ENCODE assay signal across 8 mouse cellular contexts in genomic region chr1:131962606-131963084, GRCm38 (mm10). TPM values are rescaled to one million over a fixed set of nuclear protein-coding genes. Genes with fewer than 3 reads are reported as not detected.
DNase-seq lines count a peak whose midpoint lies in the region; ATAC-seq and TF ChIP-seq lines count a peak whose summit lies in the region.

TSS of gene Slc45a3 (plus strand) at chr1:131962967.

- peak within 1 kb of the TSS; percentile 78 for H3K9ac ChIP-seq in heart, embryonic 14.5 days (ENCODE audit: low read length)

- no peaks in the 10 kb centered on the region for H3K9me3 ChIP-seq in heart, embryonic 14.5 days (ENCODE audit: control insufficient read depth, low read length)

- peak within 1 kb of the TSS; percentile 62 to 83 for H3K4me3 ChIP-seq in heart, embryonic 14.5 days (ENCODE audit: control insufficient read depth in 1 of 2, insufficient read depth in 1 of 2, low read depth in 1 of 2, low read length in 2 of 2)

- TF ChIP-seq CTCF in brain, embryonic 14.5 days (IDR thresholded peaks at IDR 0.05; ENCODE audit: borderline replicate concordance, extremely low read depth, insufficient read depth, insufficient read length), result no peak

- WGBS in heart, embryonic 14.5 days, result under 1% methylated on average over 33 of the region's 35 CpGs

- peaks cover 4 to 12% of the 10 kb centered on the region in 2 experiments; a peak in 2 of 4 replicates for H3K4me1 ChIP-seq in heart, embryonic 14.5 days (ENCODE audit: control insufficient read depth in 2 of 2, insufficient read depth in 2 of 2, low read length in 2 of 2)

- H3K4me2 ChIP-seq in heart, embryonic 14.5 days (ENCODE audit: low read length), result peak within 1 kb of the TSS; percentile 100

- H3K27ac ChIP-seq in heart, embryonic 14.5 days (replicated peaks in 1 of 2; ENCODE audit: control insufficient read depth in 1 of 2, insufficient read depth in 1 of 2, low read depth in 2 of 2, low read length in 2 of 2), result 0 out of 4 replicates have a peak within 1 kb of the TSS, but pooled peaks of 1 of the 2 experiments have one; percentile 1

- peak; percentile 40 for DNase-seq in retina, embryonic 14.5 days (ENCODE audit: low spot score)
- DNase-seq in retina, postnatal 1 day, result no peak
- peak; percentile 67 for DNase-seq in brain, embryonic 14.5 days (ENCODE audit: low read depth)
- DNase-seq in kidney, postnatal 14 days, result peak; percentile 80
- DNase-seq in spleen, postnatal 36 days (ENCODE audit: low spot score in 2 of 2), result no peak
- no peak for DNase-seq in left cerebral cortex, adult 9 months (ENCODE audit: low spot score in 2 of 2)

- ATAC-seq in heart, embryonic 14.5 days (ENCODE audit: insufficient number of reproducible peaks, insufficient read depth, low FRiP score, low read depth), result peak; percentile 48; the same call in 1 of the 2 replicates
- no peak for ATAC-seq in megakaryocyte-erythroid progenitor cell, adult 5-6 weeks (replicated peaks; ENCODE audit: low FRiP score, low TSS enrichment, poor library complexity, severe bottlenecking)

- no peak for TF ChIP-seq POLR2A in brain, embryonic 14.5 days (IDR thresholded peaks at IDR 0.05; ENCODE audit: borderline replicate concordance, extremely low read depth, insufficient read depth, insufficient read length, poor library complexity, severe bottlenecking)

- H3K27me3 ChIP-seq in heart, embryonic 14.5 days (ENCODE audit: control insufficient read depth, insufficient read depth, low read length), result peaks cover 74% of the 10 kb centered on the region

- no peaks in the 10 kb centered on the region for H3K36me3 ChIP-seq in heart, embryonic 14.5 days (ENCODE audit: control insufficient read depth, insufficient read depth, low read length)

RNA-seq across cellular contexts. Expression of gene Slc45a3, which starts in this region (rescaled TPM):
- polyA plus RNA-seq in brain, embryonic 14.5 days (2012; rRNA removed), result 4.1 and 5.7 TPM in 2 replicates
- polyA plus RNA-seq in heart, embryonic 14.5 days (2014; fragmentation: Nextera tagmentation; extraction: Ambion mirVana), result 3.1 and 3.7 TPM in 2 replicates
- total RNA-seq in megakaryocyte-erythroid progenitor cell, adult 5-6 weeks (2014; fragmentation: Nextera tagmentation), result 19.5 and 39.2 TPM in 2 replicates
- 12.0 and 14.8 TPM in 2 replicates for total RNA-seq in megakaryocyte-erythroid progenitor cell, adult 5-6 weeks (2017)

Comparison
In these comparisons a context has a peak if more than half of its experiments do, and no peak if none do; other contexts are left out.
1. DNase-seq: peak in retina, embryonic 14.5 days (single experiment), brain, embryonic 14.5 days (single experiment) and kidney, postnatal 14 days (single experiment); none in retina, postnatal 1 day (single experiment), spleen, postnatal 36 days (0 of 2) and left cerebral cortex, adult 9 months (0 of 2).